Mouse (Mus musculus) spleen, postnatal 4 days (tissue): ENCODE data around the gene Psmd4.
"Not testable (repeated sequence)": the region's sequence is repeated elsewhere in the genome, so short reads cannot be mapped to it uniquely, and the experiment has no call there.

Experiments used
- DNase-seq, 2 experiments: peaks; one replicate each; pipeline ENCODE4 v3.0.0; 2022; ENCODE audit warnings: low spot score in 2 of 2

The Psmd4 gene

GRCm38 (mm10) chr3:95042166-95042837, at the start of gene Psmd4:
Gene Psmd4 (minus strand): TSS chr3:95042614.
- peak; percentile 96 to 97 for DNase-seq

- no peak for DNase-seq
Measured at GRCm38 (mm10) chr3:95088071-95088470, 45.7 kb upstream of the Psmd4 start.

- DNase-seq: no peak
Measured at GRCm38 (mm10) chr3:95071606-95072005, 29.2 kb upstream of the Psmd4 start.

GRCm38 (mm10) chr3:95066570-95066969, 24.2 kb upstream of the Psmd4 start:
- no peak for DNase-seq

- DNase-seq: no peak
Measured at GRCm38 (mm10) chr3:95066095-95066494, 23.7 kb upstream of the Psmd4 start.

GRCm38 (mm10) chr3:95065553-95065952, 23.1 kb upstream of the Psmd4 start:
- no peak for DNase-seq

GRCm38 (mm10) chr3:95063741-95064140, 21.3 kb upstream of the Psmd4 start:
- DNase-seq: no peak

GRCm38 (mm10) chr3:95058078-95058477, 15.7 kb upstream of the Psmd4 start:
- DNase-seq: no peak

- DNase-seq: peak; percentile 68 to 73
Measured at GRCm38 (mm10) chr3:95056275-95056674, 13.9 kb upstream of the Psmd4 start.

- DNase-seq: peak in 1 of 2 experiments; percentile 36
Measured at GRCm38 (mm10) chr3:95054481-95055260, 12.3 kb upstream of the Psmd4 start.

- peak in 1 of 2 experiments; percentile 31 for DNase-seq
Measured at GRCm38 (mm10) chr3:95053701-95054100, 11.3 kb upstream of the Psmd4 start.

- DNase-seq: peak in 1 of 2 experiments; percentile 61
Measured at GRCm38 (mm10) chr3:95052959-95053358, 10.5 kb upstream of the Psmd4 start.

- no peak for DNase-seq
Measured at GRCm38 (mm10) chr3:95047914-95048313, 5.5 kb upstream of the Psmd4 start.

- no peak for DNase-seq
Measured at GRCm38 (mm10) chr3:95046462-95047057, 4.1 kb upstream of the Psmd4 start.

GRCm38 (mm10) chr3:95043251-95043650, 837 bp upstream of the Psmd4 start:
- no peak for DNase-seq

- DNase-seq: no peak
Measured at GRCm38 (mm10) chr3:95042838-95043229, 420 bp upstream of the Psmd4 start.

GRCm38 (mm10) chr3:95041625-95042024, 789 bp downstream of the Psmd4 start:
- DNase-seq: no peak

GRCm38 (mm10) chr3:95029953-95030352, 12.5 kb downstream of the Psmd4 start:
- DNase-seq: peak in 1 of 2 experiments; percentile 52

- DNase-seq: not testable (repeated sequence)
Measured at GRCm38 (mm10) chr3:95029291-95029827, 13.1 kb downstream of the Psmd4 start.

GRCm38 (mm10) chr3:95028603-95029002, 13.8 kb downstream of the Psmd4 start:
- DNase-seq: no peak

- DNase-seq: no peak
Measured at GRCm38 (mm10) chr3:95027701-95028100, 14.7 kb downstream of the Psmd4 start.

- DNase-seq: peak in 1 of 2 experiments; percentile 53
Measured at GRCm38 (mm10) chr3:95027057-95027645, 15.3 kb downstream of the Psmd4 start.
